Mouse (Mus musculus) liver, adult 2 months (tissue): ENCODE data around the gene Klc4. TPM values are rescaled to one million over a fixed set of nuclear protein-coding genes. Genes with fewer than 3 reads are reported as not detected.

Experiments used
- DNase-seq: peaks from one replicate; pipeline ENCODE4 v3.0.0-alpha.2; 2011; ENCODE audit warnings: low read depth, low spot score; ENCODE audit errors: extremely low read depth
- H3K27ac ChIP-seq: fragments of 200-500 bp; replicated peaks from 2 replicates; pipeline ENCODE4 v1.5.1; 2012; ENCODE audit warnings: low read depth, mild to moderate bottlenecking, control low read depth, inconsistent platforms, low read length; ENCODE audit not compliant: insufficient read depth
- H3K27me3 ChIP-seq: fragments of 200-500 bp; 2 replicates; pipeline ENCODE4 v1.6.1; 2012; ENCODE audit warnings: mild to moderate bottlenecking, moderate library complexity, low read length, inconsistent platforms; ENCODE audit not compliant: control insufficient read depth, insufficient read depth
- H3K36me3 ChIP-seq: fragments of 200-500 bp; 2 replicates; pipeline ENCODE4 v1.6.1; 2012; ENCODE audit warnings: low read length, inconsistent platforms; ENCODE audit not compliant: control insufficient read depth, insufficient read depth
- H3K4me1 ChIP-seq: fragments of 200-500 bp; 2 replicates; pipeline ENCODE4 v1.6.1; 2011; ENCODE audit warnings: low read length; ENCODE audit not compliant: control insufficient read depth, insufficient read depth
- H3K4me3 ChIP-seq: fragments of 200-500 bp; 2 replicates; pipeline ENCODE4 v1.5.1; 2011; ENCODE audit warnings: low read depth, mild to moderate bottlenecking, control low read depth, low read length, moderate library complexity; ENCODE audit not compliant: insufficient read depth
- H3K79me2 ChIP-seq: fragments of 200-500 bp; 2 replicates; pipeline ENCODE4 v1.6.1; 2012; ENCODE audit warnings: inconsistent platforms, mild to moderate bottlenecking, low read length, moderate library complexity; ENCODE audit not compliant: control insufficient read depth, insufficient read depth
- H3K9ac ChIP-seq: fragments of 200-500 bp; 2 replicates; pipeline ENCODE4 v1.6.1; 2012; ENCODE audit warnings: low read depth, mild to moderate bottlenecking, control low read depth, inconsistent platforms, low read length
- CTCF ChIP-seq: fragments of 200-500 bp; IDR thresholded peaks from 2 replicates; pipeline ENCODE4 v1.5.1; 2011; ENCODE audit warnings: low read depth, low read length, control low read depth
- POLR2A ChIP-seq: fragments of 200-500 bp; IDR thresholded peaks from 2 replicates; pipeline ENCODE4 v1.6.1; 2011; ENCODE audit warnings: low read length, control low read depth; ENCODE audit not compliant: insufficient read depth; ENCODE audit errors: extremely low read depth
- WGBS: fragments of 180-500 bp; shearing (Covaris S2); methylation state at CpG from one replicate; pipeline ENCODE4 v1.1.7; 2018; 5-methylcytosine and 5-hydroxymethylcytosine counted together
- polyA plus RNA-seq: library from polyadenylated mRNA; depleted of rRNA; stranded (reverse); fragments of >200 nt; gene quantifications from 2 replicates; pipeline ENCODE4 v1.2.3, GENCODE M21; 2012
- total RNA-seq: library from RNA; depleted of rRNA; stranded (reverse); fragments of >200 nt; gene quantifications from 2 replicates; pipeline ENCODE4 v1.2.3, GENCODE M21; 2014

Klc4 gene
- total and polyA plus RNA-seq, 2 experiments, result 46.6 to 49.0 TPM

DNA sequence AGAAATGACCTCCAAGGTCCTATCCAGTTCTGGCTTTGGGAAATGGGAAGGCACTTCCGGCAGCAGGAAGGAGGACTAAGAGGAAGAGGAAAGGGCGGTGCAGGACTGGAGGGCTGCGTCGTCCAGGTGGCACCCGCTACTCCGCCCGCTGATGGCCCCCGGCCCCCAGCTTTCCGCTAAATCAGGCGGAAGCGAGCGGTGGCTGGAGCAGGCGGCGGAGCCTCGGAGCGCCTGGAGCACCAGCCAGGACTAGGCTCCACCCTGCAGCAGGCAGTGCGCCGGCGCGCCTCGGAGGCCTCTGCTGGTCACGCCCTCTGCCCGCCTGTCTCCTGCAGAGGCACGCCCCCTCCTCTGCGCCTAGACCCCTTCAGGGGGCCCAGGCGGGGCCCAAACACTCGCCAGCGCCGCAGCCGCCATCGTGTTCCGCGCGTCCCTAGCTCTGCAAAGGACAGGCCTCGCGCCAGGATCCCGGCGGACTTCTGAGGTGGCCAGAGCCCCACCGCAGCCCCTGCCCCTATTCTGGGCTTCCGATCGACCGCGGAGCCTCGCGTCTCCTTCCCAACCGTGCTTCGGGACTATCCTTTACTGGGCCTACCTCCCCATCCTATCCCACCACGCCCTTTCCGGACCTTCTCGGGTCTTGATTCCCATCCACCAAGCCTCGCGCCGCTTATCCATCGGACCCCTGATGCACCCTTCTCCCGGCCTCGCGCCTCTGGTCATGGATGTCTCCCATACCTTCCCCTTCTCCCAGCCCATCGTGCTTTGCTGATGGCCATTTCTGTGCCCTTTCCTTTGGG, 4.6 kb upstream of the Klc4 start, which contains the start of gene Cul7:
TSS of gene Cul7 (plus strand) at position 106 of the 800 bp plus-strand sequence.
- DNase-seq, result peak; percentile 70
- Histone ChIP-seq H3K9ac (peak within 1 kb of the TSS; percentile 52), H3K79me2 (no peaks in the 10 kb centered on the region), H3K4me1 (peaks cover 3% of the 10 kb centered on the region; the same call in 1 of the 2 replicates), H3K4me3 (peak within 1 kb of the TSS; percentile 63), H3K36me3 (peaks cover 2% of the 10 kb centered on the region; the same call in 1 of the 2 replicates), H3K27ac (peak within 1 kb of the TSS; percentile 52), H3K27me3 (no peaks in the 10 kb centered on the region)
- 1% methylated on average over 56 of the region's 58 CpGs for WGBS
- 0 out of 2 replicates have a peak, but pooled peaks have one; percentile 17 for TF ChIP-seq POLR2A
- no peak for TF ChIP-seq CTCF

DNA sequence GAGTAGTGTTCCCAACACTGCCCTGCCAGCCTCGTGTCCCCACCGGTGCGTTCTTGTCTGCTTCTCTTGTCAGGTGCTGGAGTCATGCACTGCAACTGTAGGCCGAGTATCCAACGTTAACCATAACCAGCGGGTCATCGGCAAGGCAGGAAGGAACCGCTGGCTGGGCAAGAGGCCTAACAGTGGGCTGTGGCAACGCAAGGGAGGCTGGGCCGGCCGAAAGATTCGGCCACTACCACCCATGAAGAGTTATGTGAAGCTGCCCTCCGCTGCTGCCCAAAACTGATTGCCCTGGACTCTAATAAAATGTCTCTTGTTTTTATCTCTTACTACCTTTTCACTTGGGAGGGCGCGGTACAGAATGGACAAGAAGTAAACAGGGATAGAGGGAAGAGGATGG, 4.0 kb upstream of the Klc4 start:
- DNase-seq, result no peak
- Histone ChIP-seq H3K4me3 (peak overlapping the region; percentile 63), H3K27ac (peak overlapping the region; percentile 52), H3K9ac (peak overlapping the region; percentile 52; the same call in 1 of the 2 replicates), H3K79me2 (no peaks in the 10 kb centered on the region), H3K36me3 (peaks cover 2% of the 10 kb centered on the region; the same call in 1 of the 2 replicates), H3K27me3 (no peaks in the 10 kb centered on the region), H3K4me1 (peaks cover 3% of the 10 kb centered on the region; the same call in 1 of the 2 replicates)
- 32% methylated on average over 15 of the region's 15 CpGs for WGBS
- TF ChIP-seq POLR2A (no peak), CTCF (no peak)

DNA sequence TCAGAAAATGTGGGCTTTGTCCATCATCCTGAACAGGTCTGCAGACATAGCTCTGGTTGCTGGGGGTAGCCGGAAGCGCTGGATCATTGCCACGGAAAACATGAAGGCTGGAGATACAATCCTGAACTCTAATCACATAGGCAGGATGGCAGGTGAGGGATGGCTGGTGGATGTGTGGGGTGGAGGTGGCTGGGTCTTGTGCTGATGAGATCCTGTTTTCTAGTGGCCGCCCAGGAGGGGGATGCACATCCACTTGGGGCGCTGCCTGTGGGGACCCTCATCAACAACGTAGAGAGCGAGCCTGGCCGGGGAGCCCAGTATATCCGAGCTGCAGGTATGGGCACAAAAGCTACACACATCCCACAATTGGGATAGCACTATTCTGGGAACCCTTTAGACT, 2.6 kb upstream of the Klc4 start:
- H3K36me3 ChIP-seq, result peaks cover 2% of the 10 kb centered on the region; the same call in 1 of the 2 replicates
- H3K27ac ChIP-seq, result no peak overlapping the region
- TF ChIP-seq CTCF, result no peak
- TF ChIP-seq POLR2A, result no peak

DNA sequence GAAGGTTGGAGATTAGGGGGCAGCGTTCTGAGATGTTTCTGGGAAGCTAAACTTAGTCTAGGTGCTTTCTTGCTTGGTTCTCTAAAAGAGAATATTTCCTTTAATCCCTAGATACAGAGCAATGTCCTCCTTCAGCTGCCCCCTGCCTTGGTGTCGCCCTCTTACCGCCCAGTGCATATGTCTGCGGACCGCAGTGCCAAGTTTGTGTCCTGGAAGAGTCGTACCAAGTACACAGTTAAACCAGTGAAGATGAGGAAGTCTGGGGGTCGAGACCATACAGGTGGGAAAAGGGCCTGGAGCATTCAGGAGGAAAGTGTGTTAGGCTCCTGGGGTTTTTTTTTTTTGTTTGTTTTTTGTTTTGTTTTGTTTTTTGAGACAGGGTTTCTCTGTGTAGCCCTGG, 1.5 kb upstream of the Klc4 start:
- H3K4me1 ChIP-seq, result peaks cover 10% of the 10 kb centered on the region
- no peak for DNase-seq
- no peak overlapping the region for H3K4me3 ChIP-seq
- H3K79me2 ChIP-seq, result peaks cover 5% of the 10 kb centered on the region; the same call in 1 of the 2 replicates
- no peaks in the 10 kb centered on the region for H3K27me3 ChIP-seq
- H3K36me3 ChIP-seq, result peaks cover 5% of the 10 kb centered on the region; the same call in 1 of the 2 replicates
- no peak overlapping the region for H3K27ac ChIP-seq
- 90% methylated on average over 7 of the region's 7 CpGs for WGBS
- TF ChIP-seq POLR2A (no peak), CTCF (no peak)
- no peak overlapping the region for H3K9ac ChIP-seq

More for the DNA sequence above, 2.6 kb upstream of the Klc4 start:
- WGBS, result 95% methylated on average over 9 of the region's 9 CpGs
- H3K4me1 ChIP-seq, result peaks cover 10% of the 10 kb centered on the region
- H3K27me3 ChIP-seq, result no peaks in the 10 kb centered on the region
- no peak for DNase-seq
- no peak overlapping the region for H3K9ac ChIP-seq
- no peak overlapping the region for H3K4me3 ChIP-seq
- H3K79me2 ChIP-seq, result peaks cover 5% of the 10 kb centered on the region; the same call in 1 of the 2 replicates

DNA sequence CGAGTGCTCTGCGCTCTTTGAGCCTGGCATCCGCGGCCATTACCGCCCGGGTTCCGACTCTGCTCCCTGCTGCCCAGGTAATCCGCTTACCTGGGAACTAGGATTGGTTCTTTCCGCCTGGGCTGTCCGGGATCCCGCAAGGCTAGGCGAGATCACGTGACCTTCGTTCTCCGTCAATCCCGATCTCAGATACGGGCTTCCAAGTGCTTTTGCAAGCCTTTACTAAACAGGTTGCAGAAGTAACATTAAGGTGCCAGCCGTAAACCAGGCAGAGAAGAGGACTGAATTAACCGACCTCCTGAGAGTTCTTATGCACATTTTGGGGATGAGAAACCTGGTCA, 470 bp upstream of the Klc4 start:
- TF ChIP-seq POLR2A, result peak; percentile 80
- no peak for TF ChIP-seq CTCF
- peaks cover 12% of the 10 kb centered on the region; the same call in 1 of the 2 replicates for H3K36me3 ChIP-seq

More for the DNA sequence above, 470 bp upstream of the Klc4 start:
- peak overlapping the region; percentile 90 for H3K9ac ChIP-seq
- H3K79me2 ChIP-seq, result peaks cover 5% of the 10 kb centered on the region; the same call in 1 of the 2 replicates
- H3K4me3 ChIP-seq, result peak overlapping the region; percentile 85
- H3K27me3 ChIP-seq, result no peaks in the 10 kb centered on the region
- under 1% methylated on average over 19 of the region's 19 CpGs for WGBS
- peak; percentile 83 for DNase-seq
- peak overlapping the region; percentile 86 for H3K27ac ChIP-seq
- H3K4me1 ChIP-seq, result peaks cover 10% of the 10 kb centered on the region
